Mouse (Mus musculus): ENCODE measurements at regions not wholly inside any gene's neighbourhood (a gene's known extent, or its start where the extent isn't known, plus 50 kb on each side); places are given as distances from the start of the nearest gene placed in this dataset.
A peak's percentile ranks its signal among the peaks of the same experiment; 100 is the strongest.

GRCm38 (mm10) chr3:149413114-149413513, 422.8 kb upstream of the Adgrl2 start:
- H3K4me3 ChIP-seq = no peak overlapping the region
- H3K27ac ChIP-seq = no peak overlapping the region
- H3K27me3 ChIP-seq (ENCODE audit: poor library complexity, severe bottlenecking) = no peaks in the 10 kb centered on the region
- H3K4me1 ChIP-seq = no peaks in the 10 kb centered on the region; the same call in 1 of the 2 replicates
- H3K9me3 ChIP-seq = no peaks in the 10 kb centered on the region
- WGBS = 89% methylated on average over 4 of the region's 4 CpGs
- DNase-seq (ENCODE audit: extremely low spot score, low spot score) = no peak
- no peaks in the 10 kb centered on the region for H3K36me3 ChIP-seq (replicated peaks)

- Histone ChIP-seq H3K27ac (no peak overlapping the region), H3K4me1 (peaks cover 11% of the 10 kb centered on the region; the same call in 1 of the 2 replicates), H3K4me3 (no peak overlapping the region), H3K9me3 (no peaks in the 10 kb centered on the region), H3K36me3 (replicated peaks) (no peaks in the 10 kb centered on the region), H3K27me3 (ENCODE audit: poor library complexity, severe bottlenecking) (no peaks in the 10 kb centered on the region)
- 87% methylated on average over 2 of the region's 2 CpGs for WGBS
- no peak for DNase-seq (ENCODE audit: extremely low spot score, low spot score)
Measured at GRCm38 (mm10) chr3:149410518-149410917, 420.2 kb upstream of the Adgrl2 start.

- H3K9me3 ChIP-seq = no peaks in the 10 kb centered on the region
- peaks cover 11% of the 10 kb centered on the region; the same call in 1 of the 2 replicates for H3K4me1 ChIP-seq
- H3K36me3 ChIP-seq (replicated peaks) = no peaks in the 10 kb centered on the region
- no peak for DNase-seq (ENCODE audit: extremely low spot score, low spot score)
- WGBS = 97% methylated on average over 3 of the region's 3 CpGs
- H3K27ac ChIP-seq = no peak overlapping the region
- no peak overlapping the region for H3K4me3 ChIP-seq
- H3K27me3 ChIP-seq (ENCODE audit: poor library complexity, severe bottlenecking) = no peaks in the 10 kb centered on the region
Measured at GRCm38 (mm10) chr3:149408858-149409257, 418.5 kb upstream of the Adgrl2 start.

DNA sequence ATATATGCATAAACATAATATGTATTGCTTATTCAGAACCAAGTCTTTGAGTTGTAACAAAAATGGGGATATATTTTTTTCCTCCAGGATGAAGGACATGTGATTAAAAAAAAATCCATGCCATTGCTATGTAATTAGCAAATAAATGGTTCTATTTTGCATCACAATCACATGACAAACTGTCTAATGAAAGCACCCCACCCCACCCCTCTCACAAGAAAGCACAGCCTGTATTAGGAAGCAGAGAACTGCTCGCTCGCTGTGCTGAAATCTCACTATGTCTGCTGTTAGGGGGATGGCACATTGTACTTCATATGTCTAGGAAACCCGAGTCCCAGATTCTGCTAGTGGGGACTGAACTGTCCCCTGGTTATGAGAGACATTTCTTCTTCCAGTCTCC, 415.5 kb upstream of the Adgrl2 start:
- WGBS = 73% methylated on average over 3 of the region's 3 CpGs
- Histone ChIP-seq H3K9me3 (no peaks in the 10 kb centered on the region), H3K4me3 (no peak overlapping the region), H3K27ac (no peak overlapping the region), H3K4me1 (peaks cover 28% of the 10 kb centered on the region), H3K36me3 (replicated peaks) (no peaks in the 10 kb centered on the region), H3K27me3 (ENCODE audit: poor library complexity, severe bottlenecking) (no peaks in the 10 kb centered on the region)
- no peak for DNase-seq (ENCODE audit: extremely low spot score, low spot score)

GRCm38 (mm10) chr3:149404691-149405090, 414.3 kb upstream of the Adgrl2 start:
- Histone ChIP-seq H3K9me3 (no peaks in the 10 kb centered on the region), H3K36me3 (replicated peaks) (no peaks in the 10 kb centered on the region), H3K27ac (no peak overlapping the region), H3K4me3 (no peak overlapping the region), H3K4me1 (peaks cover 28% of the 10 kb centered on the region), H3K27me3 (ENCODE audit: poor library complexity, severe bottlenecking) (no peaks in the 10 kb centered on the region)
- DNase-seq (ENCODE audit: extremely low spot score, low spot score) = no peak
- 95% methylated on average over 14 of the region's 14 CpGs for WGBS

DNA sequence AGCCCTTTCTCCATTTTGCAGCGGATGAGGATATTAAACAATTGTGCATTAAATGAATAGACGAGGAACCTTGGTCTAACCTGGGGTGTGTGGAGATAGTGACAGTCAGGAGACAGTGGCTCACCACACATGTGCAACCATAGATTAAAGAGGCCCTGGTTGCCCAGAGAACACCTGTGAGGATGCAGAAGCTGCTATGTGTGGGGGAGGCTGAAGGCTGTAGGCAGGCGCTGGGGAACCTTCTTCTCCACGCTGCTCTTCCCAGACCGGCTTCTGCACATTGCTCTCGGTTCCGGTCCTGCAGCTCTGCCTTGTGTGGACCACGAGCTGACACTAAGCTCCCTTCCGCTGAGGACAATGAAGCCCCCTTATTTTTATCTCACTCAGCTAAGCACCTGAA, 412.1 kb upstream of the Adgrl2 start:
- H3K4me1 ChIP-seq = peaks cover 27% of the 10 kb centered on the region
- H3K27me3 ChIP-seq (ENCODE audit: poor library complexity, severe bottlenecking) = no peaks in the 10 kb centered on the region
- H3K9me3 ChIP-seq = no peaks in the 10 kb centered on the region
- no peaks in the 10 kb centered on the region for H3K36me3 ChIP-seq (replicated peaks)
- H3K4me3 ChIP-seq = no peak overlapping the region
- H3K27ac ChIP-seq = 0 out of 2 replicates have a peak overlapping the region, but pooled peaks have one; percentile 51
- WGBS = 71% methylated on average over 9 of the region's 9 CpGs
- DNase-seq (ENCODE audit: extremely low spot score, low spot score) = no peak

GRCm38 (mm10) chr3:149395082-149395481, 404.7 kb upstream of the Adgrl2 start:
- H3K4me1 ChIP-seq = no peaks in the 10 kb centered on the region
- no peak for DNase-seq (ENCODE audit: extremely low spot score, low spot score)
- H3K27ac ChIP-seq = no peak overlapping the region
- no peak overlapping the region for H3K4me3 ChIP-seq
- 79% methylated on average over 4 of the region's 4 CpGs for WGBS
- no peaks in the 10 kb centered on the region for H3K9me3 ChIP-seq
- H3K36me3 ChIP-seq (replicated peaks) = no peaks in the 10 kb centered on the region
- H3K27me3 ChIP-seq (ENCODE audit: poor library complexity, severe bottlenecking) = no peaks in the 10 kb centered on the region

DNA sequence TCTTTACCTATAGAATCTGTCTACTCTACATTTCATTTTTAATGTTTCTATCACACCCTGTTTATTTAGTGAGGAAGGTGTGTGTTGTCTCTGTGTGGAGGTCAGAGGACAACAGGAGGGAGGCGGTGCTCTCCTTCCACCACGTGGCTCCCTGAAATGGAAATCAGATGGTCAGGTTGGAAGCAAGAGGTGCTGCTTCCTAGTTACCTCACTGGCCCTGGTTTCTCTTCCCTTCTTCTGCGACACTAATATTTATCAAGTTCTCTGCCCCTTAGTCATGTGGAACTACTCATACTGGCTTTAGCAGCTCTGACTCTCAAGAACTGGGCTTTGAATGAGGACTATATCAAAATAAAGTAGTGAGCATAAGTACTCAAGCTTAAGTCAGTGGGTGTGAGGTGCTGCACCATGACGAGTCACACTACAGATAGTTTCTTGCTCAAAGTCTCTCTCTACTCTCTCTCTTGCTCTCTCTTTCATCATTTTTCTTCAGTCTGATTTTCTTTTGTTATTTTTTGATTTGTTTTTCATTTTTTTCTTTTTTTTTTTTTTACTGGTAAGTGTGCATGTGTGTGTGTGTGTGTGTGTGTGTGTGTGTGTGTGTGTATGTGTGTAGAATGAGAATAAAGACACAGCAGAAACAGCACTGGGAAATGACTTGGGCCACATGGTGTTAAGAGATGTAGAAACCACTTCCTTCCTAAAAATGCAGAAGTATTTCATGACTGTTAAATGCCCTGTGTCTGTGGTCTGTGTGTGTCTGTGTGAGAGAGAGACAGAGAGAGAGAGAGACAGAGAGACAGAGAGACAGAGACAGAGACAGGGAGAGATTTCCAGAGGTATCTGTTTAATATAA, 403.2 kb upstream of the Adgrl2 start:
- DNase-seq (ENCODE audit: extremely low spot score, low spot score) = no peak

GRCm38 (mm10) chr3:149392164-149392563, 401.8 kb upstream of the Adgrl2 start:
- H3K4me3 ChIP-seq = no peak overlapping the region
- no peaks in the 10 kb centered on the region for H3K9me3 ChIP-seq
- peaks cover 7% of the 10 kb centered on the region; the same call in 1 of the 2 replicates for H3K4me1 ChIP-seq
- no peaks in the 10 kb centered on the region for H3K36me3 ChIP-seq (replicated peaks)
- H3K27me3 ChIP-seq (ENCODE audit: poor library complexity, severe bottlenecking) = no peaks in the 10 kb centered on the region
- no peak overlapping the region for H3K27ac ChIP-seq
- no peak for DNase-seq (ENCODE audit: extremely low spot score, low spot score)
- WGBS = 95% methylated on average over 9 of the region's 9 CpGs

More for the DNA sequence above, 403.2 kb upstream of the Adgrl2 start:
- no peaks in the 10 kb centered on the region for H3K27me3 ChIP-seq (ENCODE audit: poor library complexity, severe bottlenecking)
- no peaks in the 10 kb centered on the region for H3K4me1 ChIP-seq
- H3K4me3 ChIP-seq = no peak overlapping the region
- 68% methylated on average over 4 of the region's 4 CpGs for WGBS
- no peaks in the 10 kb centered on the region for H3K9me3 ChIP-seq
- no peak overlapping the region for H3K27ac ChIP-seq
- no peaks in the 10 kb centered on the region for H3K36me3 ChIP-seq (replicated peaks)

- H3K9me3 ChIP-seq = no peaks in the 10 kb centered on the region
- 50% methylated on average over 3 of the region's 3 CpGs for WGBS
- no peaks in the 10 kb centered on the region for H3K36me3 ChIP-seq (replicated peaks)
- H3K4me3 ChIP-seq = no peak overlapping the region
- no peak for DNase-seq (ENCODE audit: extremely low spot score, low spot score)
- no peaks in the 10 kb centered on the region for H3K27me3 ChIP-seq (ENCODE audit: poor library complexity, severe bottlenecking)
- no peak overlapping the region for H3K27ac ChIP-seq
- peaks cover 12% of the 10 kb centered on the region for H3K4me1 ChIP-seq
Measured at GRCm38 (mm10) chr3:149387537-149387936, 397.2 kb upstream of the Adgrl2 start.

DNA sequence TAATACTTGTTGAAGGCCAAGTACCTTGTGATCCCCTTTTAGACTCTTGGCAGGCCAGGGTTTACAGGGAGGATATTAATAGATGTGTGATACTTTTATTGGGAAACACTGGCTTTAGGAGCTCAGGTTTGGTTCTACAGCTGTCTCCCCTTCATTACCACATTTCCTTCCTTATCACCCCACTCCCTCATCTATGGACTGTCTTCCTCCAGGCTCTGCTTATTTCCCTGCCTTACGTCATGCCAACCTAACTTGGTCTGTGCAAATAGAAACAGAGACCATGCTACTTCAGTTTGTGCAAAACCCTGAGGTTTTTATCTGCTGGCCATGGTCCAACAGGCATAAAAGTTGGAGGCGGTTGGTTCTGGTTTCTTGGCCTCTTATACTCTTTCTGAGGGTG, 395.7 kb upstream of the Adgrl2 start:
- 96% methylated on average over 2 of the region's 2 CpGs for WGBS

DNA sequence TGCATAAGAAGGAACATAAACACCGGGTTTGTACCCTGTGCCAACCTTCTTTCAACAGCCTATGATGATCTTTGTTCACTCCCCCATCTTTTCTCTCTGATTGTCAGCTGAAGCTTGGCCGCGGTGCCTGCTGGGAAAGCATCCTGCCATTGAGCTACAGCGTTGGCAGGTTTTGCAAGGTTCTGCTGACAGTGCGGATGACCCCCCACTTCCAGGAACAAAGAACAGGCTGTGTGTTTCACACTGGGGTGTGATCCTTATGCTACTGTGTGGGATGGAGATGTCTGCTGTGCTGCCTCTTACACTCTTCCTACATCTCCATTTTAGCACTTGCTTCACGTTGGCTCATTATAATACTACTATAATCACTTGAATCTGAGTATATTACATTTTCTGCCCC, 395.0 kb upstream of the Adgrl2 start:
- H3K4me1 ChIP-seq = peaks cover 21% of the 10 kb centered on the region
- no peaks in the 10 kb centered on the region for H3K36me3 ChIP-seq (replicated peaks)
- H3K27me3 ChIP-seq (ENCODE audit: poor library complexity, severe bottlenecking) = no peaks in the 10 kb centered on the region
- no peak for DNase-seq (ENCODE audit: extremely low spot score, low spot score)
- H3K4me3 ChIP-seq = no peak overlapping the region
- H3K27ac ChIP-seq = no peak overlapping the region
- 55% methylated on average over 6 of the region's 6 CpGs for WGBS
- no peaks in the 10 kb centered on the region for H3K9me3 ChIP-seq

More for the DNA sequence above, 395.7 kb upstream of the Adgrl2 start:
- H3K36me3 ChIP-seq (replicated peaks) = no peaks in the 10 kb centered on the region
- no peak for DNase-seq (ENCODE audit: extremely low spot score, low spot score)
- no peaks in the 10 kb centered on the region for H3K27me3 ChIP-seq (ENCODE audit: poor library complexity, severe bottlenecking)
- H3K4me3 ChIP-seq = no peak overlapping the region
- H3K9me3 ChIP-seq = no peaks in the 10 kb centered on the region
- no peak overlapping the region for H3K27ac ChIP-seq
- H3K4me1 ChIP-seq = peaks cover 20% of the 10 kb centered on the region

GRCm38 (mm10) chr3:149381559-149382245, 391.3 kb upstream of the Adgrl2 start:
- H3K27me3 ChIP-seq (ENCODE audit: poor library complexity, severe bottlenecking) = no peaks in the 10 kb centered on the region
- H3K4me1 ChIP-seq = peaks cover 22% of the 10 kb centered on the region
- H3K4me3 ChIP-seq = no peak overlapping the region
- DNase-seq (ENCODE audit: extremely low spot score, low spot score) = no peak
- no peak overlapping the region for H3K27ac ChIP-seq
- WGBS = 88% methylated on average over 10 of the region's 10 CpGs
- H3K36me3 ChIP-seq (replicated peaks) = no peaks in the 10 kb centered on the region
- H3K9me3 ChIP-seq = no peaks in the 10 kb centered on the region
